Mouse (Mus musculus): ENCODE data around the gene Wdfy3.

DNA sequence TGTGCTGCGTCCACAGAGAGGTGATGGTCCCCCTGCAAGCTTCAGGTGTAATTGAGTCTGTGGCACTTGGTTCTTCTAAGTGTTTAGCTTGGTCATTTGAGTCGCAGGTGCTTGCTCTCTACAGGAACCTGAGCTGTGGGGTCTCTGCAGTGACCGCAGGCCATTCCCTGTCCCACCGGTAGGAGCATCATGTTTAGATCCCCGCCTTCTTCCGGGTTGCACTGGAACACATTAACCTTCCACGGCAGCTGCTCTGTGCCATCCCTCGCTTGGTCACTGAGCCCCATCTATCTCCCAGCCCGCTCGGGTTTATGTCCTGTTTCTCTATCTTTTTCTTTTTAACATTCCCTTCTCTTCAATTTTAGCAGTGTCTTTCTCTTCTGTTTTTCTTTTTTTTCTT lies 250.5 kb downstream of the Wdfy3 start:
- no peak for TF ChIP-seq CTCF (IDR thresholded peaks at IDR 0.05; ENCODE audit: control insufficient read depth, insufficient read depth, insufficient replicate concordance, low read depth, low read length)
- TF ChIP-seq POLR2A (IDR thresholded peaks at IDR 0.05; ENCODE audit: control insufficient read depth, low read depth, low read length) = no peak

Data from testis, adult 2 months (tissue).